Mouse (Mus musculus): ENCODE measurements around the gene Kcnh1. TPM values are rescaled to one million over a fixed set of nuclear protein-coding genes. Genes with fewer than 3 reads are reported as not detected.

The Kcnh1 gene
- polyA plus RNA-seq, 1 experiment, result 0.27 TPM

DNA sequence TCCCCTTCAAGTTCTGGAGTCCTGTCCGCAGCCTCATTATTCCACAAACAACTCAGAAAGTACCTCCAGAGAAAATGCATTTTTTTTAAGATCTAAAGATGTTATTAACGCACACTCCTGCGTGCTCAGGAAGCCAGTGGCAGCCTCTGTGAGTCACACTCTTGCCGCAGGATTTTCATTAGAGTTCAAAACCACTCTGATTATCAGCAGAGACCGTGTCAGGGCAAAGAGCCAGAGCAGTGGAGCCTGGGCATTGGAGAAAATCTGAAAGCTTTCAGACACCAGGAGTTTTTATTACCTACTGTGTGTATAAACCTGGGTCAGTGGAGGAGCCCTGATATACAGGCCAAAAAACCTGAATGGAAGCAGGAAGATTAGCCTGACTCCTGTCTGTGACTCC is 287.6 kb downstream of the Kcnh1 start:
- Histone ChIP-seq H3K9me3 (replicated peaks; ENCODE audit: control insufficient read depth, insufficient read depth, low read length, poor library complexity, severe bottlenecking) (no peaks in the 10 kb centered on the region), H3K27me3 (ENCODE audit: control insufficient read depth, insufficient read depth, low read length, poor library complexity, severe bottlenecking) (no peaks in the 10 kb centered on the region), H3K4me1 (ENCODE audit: control insufficient read depth, insufficient read depth, low read length) (no peaks in the 10 kb centered on the region), H3K4me3 (ENCODE audit: low read depth, low read length) (no peak overlapping the region), H3K9ac (ENCODE audit: low read depth, poor library complexity, severe bottlenecking) (no peak overlapping the region), H3K27ac (ENCODE audit: insufficient read depth, low read length) (no peak overlapping the region), H3K36me3 (ENCODE audit: control insufficient read depth, insufficient read depth, low read length, poor library complexity, severe bottlenecking) (no peaks in the 10 kb centered on the region)
- TF ChIP-seq POLR2A (IDR thresholded peaks at IDR 0.05; ENCODE audit: insufficient read depth, low read length) (no peak), EP300 (IDR thresholded peaks at IDR 0.05; ENCODE audit: insufficient read depth, low read depth, low read length) (no peak), CTCF (IDR thresholded peaks at IDR 0.05; ENCODE audit: low read depth, low read length) (no peak)

DNA sequence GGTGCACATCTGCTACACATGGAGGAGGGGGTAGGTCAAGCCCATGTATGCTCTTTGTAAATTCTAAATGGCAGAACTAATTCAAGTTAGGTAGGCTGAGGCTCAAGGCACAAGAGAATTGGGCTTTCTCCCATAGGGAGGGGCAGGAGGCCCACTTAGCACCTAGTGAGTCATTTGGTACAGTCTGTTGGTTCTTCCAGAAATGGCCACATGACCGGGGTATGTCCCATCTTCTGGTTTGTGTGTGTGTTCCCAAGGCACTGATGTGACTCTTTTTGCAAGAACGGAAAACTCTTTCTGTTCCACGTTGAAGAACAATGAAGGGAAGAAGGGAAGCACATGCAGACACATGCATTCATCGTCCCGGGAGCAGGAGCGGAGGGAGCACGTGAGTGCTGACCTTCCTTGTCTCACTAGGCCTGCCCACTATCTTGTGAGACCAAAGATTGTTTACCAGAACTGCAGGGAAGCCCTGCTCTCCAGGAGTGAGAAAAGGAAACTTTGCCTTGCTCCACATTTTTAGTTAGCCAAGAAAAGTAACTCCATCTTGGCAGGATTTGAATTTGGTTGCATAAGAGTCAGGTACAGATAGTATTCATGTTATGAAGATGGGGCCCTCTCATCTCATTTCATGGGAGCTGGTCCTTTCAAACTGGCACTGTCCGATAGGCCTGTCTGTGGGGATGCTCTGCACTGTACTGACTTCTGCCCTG is 289.7 kb downstream of the Kcnh1 start:
- Histone ChIP-seq H3K9me3 (replicated peaks; ENCODE audit: control insufficient read depth, insufficient read depth, low read length, poor library complexity, severe bottlenecking) (no peaks in the 10 kb centered on the region), H3K36me3 (ENCODE audit: control insufficient read depth, insufficient read depth, low read length, poor library complexity, severe bottlenecking) (no peaks in the 10 kb centered on the region), H3K9ac (ENCODE audit: low read depth, poor library complexity, severe bottlenecking) (no peak overlapping the region), H3K4me3 (ENCODE audit: low read depth, low read length) (no peak overlapping the region), H3K4me1 (ENCODE audit: control insufficient read depth, insufficient read depth, low read length) (no peaks in the 10 kb centered on the region), H3K27ac (ENCODE audit: insufficient read depth, low read length) (no peak overlapping the region), H3K27me3 (ENCODE audit: control insufficient read depth, insufficient read depth, low read length, poor library complexity, severe bottlenecking) (no peaks in the 10 kb centered on the region)
- TF ChIP-seq CTCF (IDR thresholded peaks at IDR 0.05; ENCODE audit: low read depth, low read length) (no peak), POLR2A (IDR thresholded peaks at IDR 0.05; ENCODE audit: insufficient read depth, low read length) (no peak), EP300 (IDR thresholded peaks at IDR 0.05; ENCODE audit: insufficient read depth, low read depth, low read length) (no peak)

DNA sequence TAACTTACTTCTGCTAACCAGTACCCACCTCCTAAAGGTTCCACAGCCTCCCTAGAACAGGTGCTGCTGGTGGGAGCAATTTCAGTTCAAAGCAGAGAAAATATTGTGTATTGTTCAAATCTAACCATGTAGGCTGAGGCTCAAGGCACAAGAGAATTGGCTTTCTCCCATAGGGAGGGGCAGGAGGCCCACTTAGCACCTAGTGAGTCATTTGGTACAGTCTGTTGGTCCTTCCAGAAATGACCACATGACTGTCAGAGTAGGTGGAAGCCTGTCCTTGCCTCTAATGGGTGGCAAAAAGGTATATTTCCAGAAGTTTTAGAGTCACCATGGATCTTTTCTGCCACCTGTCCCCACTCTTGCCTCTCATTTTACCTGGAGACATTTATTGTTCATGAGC is 290.9 kb downstream of the Kcnh1 start:
- H3K27ac ChIP-seq (ENCODE audit: insufficient read depth, low read length), result no peak overlapping the region
- no peak overlapping the region for H3K4me3 ChIP-seq (ENCODE audit: low read depth, low read length)
- no peaks in the 10 kb centered on the region for H3K4me1 ChIP-seq (ENCODE audit: control insufficient read depth, insufficient read depth, low read length)
- H3K36me3 ChIP-seq (ENCODE audit: control insufficient read depth, insufficient read depth, low read length, poor library complexity, severe bottlenecking), result no peaks in the 10 kb centered on the region
- H3K9me3 ChIP-seq (replicated peaks; ENCODE audit: control insufficient read depth, insufficient read depth, low read length, poor library complexity, severe bottlenecking), result no peaks in the 10 kb centered on the region
- H3K27me3 ChIP-seq (ENCODE audit: control insufficient read depth, insufficient read depth, low read length, poor library complexity, severe bottlenecking), result no peaks in the 10 kb centered on the region
- H3K9ac ChIP-seq (ENCODE audit: low read depth, poor library complexity, severe bottlenecking), result no peak overlapping the region
- TF ChIP-seq POLR2A (IDR thresholded peaks at IDR 0.05; ENCODE audit: insufficient read depth, low read length), result no peak
- no peak for TF ChIP-seq EP300 (IDR thresholded peaks at IDR 0.05; ENCODE audit: insufficient read depth, low read depth, low read length)
- TF ChIP-seq CTCF (IDR thresholded peaks at IDR 0.05; ENCODE audit: low read depth, low read length), result no peak

DNA sequence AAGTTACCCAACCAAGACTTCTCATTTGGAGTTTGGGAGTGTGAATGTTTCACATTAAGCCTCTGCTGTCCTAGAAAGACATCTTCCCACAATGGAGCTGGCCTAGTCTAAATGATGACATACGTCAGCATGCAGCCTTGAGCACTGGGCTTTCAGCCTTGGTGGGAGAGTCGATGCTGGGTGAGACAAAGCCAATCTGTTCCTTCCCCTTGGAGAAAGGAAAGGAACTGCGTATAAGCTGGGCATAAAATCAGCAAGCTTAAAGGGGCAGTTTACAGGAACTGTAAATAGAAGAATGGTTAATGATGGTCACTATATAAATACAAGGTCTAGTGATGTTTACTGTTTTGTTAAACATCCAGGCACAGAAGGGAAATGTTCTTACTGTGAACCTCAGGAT is 294.5 kb downstream of the Kcnh1 start:
- Histone ChIP-seq H3K9me3 (replicated peaks; ENCODE audit: control insufficient read depth, insufficient read depth, low read length, poor library complexity, severe bottlenecking) (no peaks in the 10 kb centered on the region), H3K27me3 (ENCODE audit: control insufficient read depth, insufficient read depth, low read length, poor library complexity, severe bottlenecking) (no peaks in the 10 kb centered on the region), H3K9ac (ENCODE audit: low read depth, poor library complexity, severe bottlenecking) (no peak overlapping the region), H3K36me3 (ENCODE audit: control insufficient read depth, insufficient read depth, low read length, poor library complexity, severe bottlenecking) (no peaks in the 10 kb centered on the region), H3K4me3 (ENCODE audit: low read depth, low read length) (no peak overlapping the region), H3K27ac (ENCODE audit: insufficient read depth, low read length) (no peak overlapping the region), H3K4me1 (ENCODE audit: control insufficient read depth, insufficient read depth, low read length) (no peaks in the 10 kb centered on the region)
- TF ChIP-seq POLR2A (IDR thresholded peaks at IDR 0.05; ENCODE audit: insufficient read depth, low read length), result no peak
- TF ChIP-seq CTCF (IDR thresholded peaks at IDR 0.05; ENCODE audit: low read depth, low read length), result no peak
- TF ChIP-seq EP300 (IDR thresholded peaks at IDR 0.05; ENCODE audit: insufficient read depth, low read depth, low read length), result no peak

DNA sequence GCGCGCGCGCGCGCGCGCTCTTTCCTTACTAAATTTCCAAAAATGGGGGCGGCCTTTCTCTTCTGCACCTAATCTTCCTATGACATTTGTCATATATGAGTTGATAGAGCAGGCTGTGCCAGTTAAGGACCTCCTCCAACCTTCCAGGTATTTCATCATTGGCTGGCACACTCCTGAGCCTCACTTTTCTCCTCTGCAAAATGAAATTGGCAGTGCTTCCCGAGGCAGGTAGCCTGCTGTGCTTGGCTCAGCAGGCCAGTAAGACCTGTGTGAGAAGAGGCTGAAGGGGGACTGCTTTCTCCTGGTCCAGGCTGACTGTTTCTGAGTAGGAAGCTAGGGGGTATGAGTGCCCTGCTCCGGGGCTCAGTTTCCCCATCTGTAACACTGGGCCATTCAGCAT is 297.0 kb downstream of the Kcnh1 start:
- no peaks in the 10 kb centered on the region for H3K36me3 ChIP-seq (ENCODE audit: control insufficient read depth, insufficient read depth, low read length, poor library complexity, severe bottlenecking)
- no peak overlapping the region for H3K4me3 ChIP-seq (ENCODE audit: low read depth, low read length)
- TF ChIP-seq CTCF (IDR thresholded peaks at IDR 0.05; ENCODE audit: low read depth, low read length), result no peak
- no peak for TF ChIP-seq POLR2A (IDR thresholded peaks at IDR 0.05; ENCODE audit: insufficient read depth, low read length)
- TF ChIP-seq EP300 (IDR thresholded peaks at IDR 0.05; ENCODE audit: insufficient read depth, low read depth, low read length), result no peak

DNA sequence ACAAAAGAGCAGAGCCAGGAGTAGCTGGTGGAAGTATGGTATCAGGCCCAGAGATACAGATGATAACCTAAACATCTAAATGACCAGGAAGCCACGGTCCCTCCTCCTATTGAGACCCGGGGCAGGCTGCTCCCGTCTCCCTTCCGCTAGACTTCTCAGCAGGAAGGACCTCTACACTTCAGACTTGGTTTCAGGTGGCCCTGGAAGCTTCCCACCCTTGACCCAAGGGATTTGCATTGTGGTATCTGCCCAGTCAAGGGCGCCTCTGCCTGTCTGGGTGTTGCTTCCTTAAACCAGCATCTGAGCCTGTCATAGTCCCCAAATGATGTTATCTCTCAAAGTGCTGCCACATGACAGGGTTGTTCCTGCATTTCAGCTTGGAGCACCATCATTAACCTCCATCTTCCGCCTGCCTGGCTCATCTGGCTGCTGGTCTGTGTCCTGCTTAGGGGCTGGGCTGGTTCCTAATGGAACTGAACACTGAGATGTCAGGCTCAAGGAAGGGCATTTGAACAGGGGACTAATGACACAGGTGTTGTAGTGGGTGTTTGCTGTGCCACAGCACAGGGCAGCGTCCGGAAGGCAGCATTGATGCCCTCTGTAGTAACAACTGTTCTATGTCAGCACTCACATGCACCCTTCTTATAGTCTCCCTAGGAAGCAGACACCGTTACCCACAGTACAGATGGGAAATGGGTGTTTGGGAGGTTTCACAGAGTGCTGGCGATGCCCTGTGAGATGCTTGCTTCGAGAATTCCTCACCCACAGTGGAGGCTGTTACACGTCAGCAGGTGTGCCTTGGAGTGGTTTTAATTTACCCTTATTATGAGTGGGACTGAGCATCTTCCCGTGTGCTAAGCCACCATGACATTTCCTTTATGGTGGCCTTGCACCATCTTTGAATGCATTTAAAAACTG is 299.6 kb downstream of the Kcnh1 start:
- H3K9me3 ChIP-seq (replicated peaks; ENCODE audit: control insufficient read depth, insufficient read depth, low read length, poor library complexity, severe bottlenecking), result no peaks in the 10 kb centered on the region
- TF ChIP-seq POLR2A (IDR thresholded peaks at IDR 0.05; ENCODE audit: insufficient read depth, low read length), result no peak
- no peak for TF ChIP-seq EP300 (IDR thresholded peaks at IDR 0.05; ENCODE audit: insufficient read depth, low read depth, low read length)
- TF ChIP-seq CTCF (IDR thresholded peaks at IDR 0.05; ENCODE audit: low read depth, low read length), result no peak
- H3K4me1 ChIP-seq (ENCODE audit: control insufficient read depth, insufficient read depth, low read length), result no peaks in the 10 kb centered on the region
- no peaks in the 10 kb centered on the region for H3K36me3 ChIP-seq (ENCODE audit: control insufficient read depth, insufficient read depth, low read length, poor library complexity, severe bottlenecking)
- H3K27ac ChIP-seq (ENCODE audit: insufficient read depth, low read length), result no peak overlapping the region
- no peak overlapping the region for H3K9ac ChIP-seq (ENCODE audit: low read depth, poor library complexity, severe bottlenecking)
- H3K4me3 ChIP-seq (ENCODE audit: low read depth, low read length), result no peak overlapping the region
- no peaks in the 10 kb centered on the region for H3K27me3 ChIP-seq (ENCODE audit: control insufficient read depth, insufficient read depth, low read length, poor library complexity, severe bottlenecking)

More for the DNA sequence above, 297.0 kb downstream of the Kcnh1 start:
- no peaks in the 10 kb centered on the region for H3K9me3 ChIP-seq (replicated peaks; ENCODE audit: control insufficient read depth, insufficient read depth, low read length, poor library complexity, severe bottlenecking)
- no peaks in the 10 kb centered on the region for H3K27me3 ChIP-seq (ENCODE audit: control insufficient read depth, insufficient read depth, low read length, poor library complexity, severe bottlenecking)
- no peak overlapping the region for H3K9ac ChIP-seq (ENCODE audit: low read depth, poor library complexity, severe bottlenecking)
- no peak overlapping the region for H3K27ac ChIP-seq (ENCODE audit: insufficient read depth, low read length)
- no peaks in the 10 kb centered on the region for H3K4me1 ChIP-seq (ENCODE audit: control insufficient read depth, insufficient read depth, low read length)

Data from ES-Bruce4 (cell line).